Mouse (Mus musculus) kidney, embryonic 14.5 days (tissue): ENCODE data around the gene Tmem138. TPM values are rescaled to one million over a fixed set of nuclear protein-coding genes. Genes with fewer than 3 reads are reported as not detected.
A peak's percentile ranks its signal among the peaks of the same experiment; 100 is the strongest.
"Not testable (repeated sequence)": the region's sequence is repeated elsewhere in the genome, so short reads cannot be mapped to it uniquely, and the experiment has no call there.

Experiments
- ATAC-seq: fragments of 200-750 bp; cut with Nextera tagmentation; 2 replicates; pipeline ENCODE4 v1.8.0; 2017; ENCODE audit warnings: moderate number of reproducible peaks, mild to moderate bottlenecking, moderate TSS enrichment, moderate library complexity; ENCODE audit not compliant: low FRiP score, low TSS enrichment
- H3K27ac ChIP-seq: fragments of 300-500 bp; sonication (generic); 2 replicates; pipeline ENCODE4 v1.5.1; 2014; ENCODE audit warnings: low read depth, mild to moderate bottlenecking, low read length, moderate library complexity, mixed read lengths
- H3K27me3 ChIP-seq: fragments of 300-500 bp; sonication (generic); 2 replicates; pipeline ENCODE4 v1.6.1; 2014; ENCODE audit warnings: mild to moderate bottlenecking, low read length; ENCODE audit not compliant: control insufficient read depth, insufficient read depth
- H3K36me3 ChIP-seq: fragments of 300-500 bp; sonication (generic); 2 replicates; pipeline ENCODE4 v1.6.1; 2014; ENCODE audit warnings: low read length, mixed read lengths; ENCODE audit not compliant: control insufficient read depth, insufficient read depth
- H3K4me1 ChIP-seq: fragments of 300-500 bp; sonication (generic); 2 replicates; pipeline ENCODE4 v1.6.1; 2014; ENCODE audit warnings: low read length, mixed read lengths; ENCODE audit not compliant: control insufficient read depth, insufficient read depth
- H3K4me2 ChIP-seq: fragments of 300-500 bp; sonication (generic); replicated peaks from 2 replicates; pipeline ENCODE4 v1.6.1; 2014; ENCODE audit warnings: low read depth, mild to moderate bottlenecking, low read length
- H3K4me3 ChIP-seq: fragments of 300-500 bp; sonication (generic); 2 replicates; pipeline ENCODE4 v1.5.1; 2014; ENCODE audit warnings: mild to moderate bottlenecking, low read length
- H3K9ac ChIP-seq: fragments of 300-500 bp; sonication (generic); 2 replicates; pipeline ENCODE4 v1.6.1; 2014; ENCODE audit warnings: low read depth, mild to moderate bottlenecking, low read length, moderate library complexity
- H3K9me3 ChIP-seq: fragments of 300-500 bp; sonication (generic); 2 replicates; pipeline ENCODE4 v1.6.1; 2016; ENCODE audit warnings: low read length; ENCODE audit not compliant: control insufficient read depth
- WGBS: fragments of 180-500 bp; shearing (Covaris S2); extraction: QIAGEN DNeasy Blood & Tissue Kit; methylation state at CpG from one replicate; pipeline ENCODE4 v1.1.7; 2014; 5-methylcytosine and 5-hydroxymethylcytosine counted together
- polyA plus RNA-seq: library from polyadenylated mRNA; unstranded; fragments of >200 nt; fragmentation: Nextera tagmentation; extraction: Ambion mirVana; gene quantifications from 2 replicates; pipeline ENCODE4 v1.2.1, GENCODE M21; 2014

Tmem138 gene
- polyA plus RNA-seq, 1 experiment from 2014 or later: 57.9 TPM

DNA sequence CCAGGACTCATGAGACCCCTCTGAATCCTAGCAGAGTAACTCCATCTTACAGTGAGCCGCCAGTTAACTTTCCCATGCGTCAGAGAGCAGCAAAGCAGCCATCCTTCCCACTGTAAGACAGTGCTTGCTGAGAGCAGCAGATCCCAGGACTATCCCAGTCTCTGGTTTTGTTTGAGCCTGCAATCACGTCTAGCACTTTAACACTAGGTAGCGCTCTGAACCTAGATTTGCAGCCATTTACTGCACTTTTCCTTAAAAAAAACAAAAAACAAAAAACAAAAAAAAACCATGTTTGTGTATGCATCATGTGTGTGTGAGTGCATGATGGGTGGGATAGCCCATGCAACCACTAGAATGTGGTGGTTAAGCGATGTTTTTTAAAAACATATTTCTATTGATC lies 17.1 kb downstream of the Tmem138 start:
- Histone ChIP-seq H3K4me3 (no peak overlapping the region), H3K9ac (no peak overlapping the region), H3K9me3 (no peaks in the 10 kb centered on the region), H3K27ac (no peak overlapping the region), H3K4me2 (no peak overlapping the region), H3K36me3 (no peaks in the 10 kb centered on the region), H3K27me3 (no peaks in the 10 kb centered on the region), H3K4me1 (peaks cover 7% of the 10 kb centered on the region; the same call in 1 of the 2 replicates)
- 37% methylated on average over 5 of the region's 5 CpGs for WGBS
- no peak for ATAC-seq

DNA sequence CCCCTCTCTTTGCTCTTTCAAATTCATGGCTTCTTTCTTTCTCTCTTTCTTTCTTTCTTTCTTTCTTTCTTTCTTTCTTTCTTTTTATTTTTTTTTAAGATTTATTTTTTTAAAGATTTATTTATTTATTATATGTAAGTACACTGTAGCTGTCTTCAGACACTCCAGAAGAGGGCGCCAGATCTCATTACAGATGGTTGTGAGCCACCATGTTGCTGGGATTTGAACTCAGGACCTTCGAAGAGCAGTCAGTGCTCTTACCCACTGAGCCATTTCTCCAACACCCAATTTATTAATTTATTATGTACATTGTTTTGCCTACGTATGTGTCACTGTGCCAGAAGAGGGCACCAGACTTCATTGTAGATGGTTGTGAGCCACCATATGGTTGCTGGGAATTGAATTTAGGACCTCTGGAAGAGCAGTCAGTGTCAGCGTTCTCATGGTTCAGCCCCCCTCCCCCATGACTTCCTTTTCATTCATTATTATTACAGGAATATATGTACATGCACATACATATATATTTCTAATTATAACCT lies 19.3 kb downstream of the Tmem138 start:
- not testable (repeated sequence) for H3K27ac ChIP-seq, H3K4me3 ChIP-seq, H3K27me3 ChIP-seq, H3K4me2 ChIP-seq, H3K9me3 ChIP-seq, ATAC-seq, H3K9ac ChIP-seq, H3K36me3 ChIP-seq
- WGBS: 75% methylated on average over 4 of the region's 4 CpGs
- peaks cover 12% of the 10 kb centered on the region; the same call in 1 of the 2 replicates for H3K4me1 ChIP-seq

- H3K36me3 ChIP-seq: no peaks in the 10 kb centered on the region
- H3K4me3 ChIP-seq: no peak overlapping the region
- 44% methylated on average over 2 of the region's 2 CpGs for WGBS
- no peak overlapping the region for H3K9ac ChIP-seq
- H3K4me1 ChIP-seq: peaks cover 12% of the 10 kb centered on the region; the same call in 1 of the 2 replicates
- no peak for ATAC-seq
- H3K27me3 ChIP-seq: no peaks in the 10 kb centered on the region
- H3K27ac ChIP-seq: no peak overlapping the region
- no peak overlapping the region for H3K4me2 ChIP-seq
- H3K9me3 ChIP-seq: no peaks in the 10 kb centered on the region
Observed at GRCm38 (mm10) chr19:10557430-10557829, 19.7 kb downstream of the Tmem138 start.

DNA sequence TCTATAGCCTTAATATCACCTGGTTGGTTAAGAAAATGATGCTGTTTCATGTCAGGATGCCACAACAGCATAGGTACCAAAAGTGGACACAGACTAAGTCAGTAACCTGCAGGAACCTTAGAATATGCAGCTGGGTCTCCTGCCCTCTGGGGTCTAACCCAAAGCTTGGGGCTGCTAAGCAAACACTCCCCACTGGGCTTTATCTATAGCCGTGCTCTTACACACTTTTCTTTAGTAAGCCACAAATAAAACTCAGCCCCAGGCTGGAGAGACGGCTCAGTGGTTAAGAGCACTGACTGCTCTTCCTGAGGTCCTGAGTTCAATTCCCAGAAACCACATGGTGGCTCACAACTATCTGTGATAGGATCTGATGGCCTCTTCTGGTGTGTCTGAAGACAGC lies 20.2 kb downstream of the Tmem138 start:
- ATAC-seq: no peak
- H3K4me3 ChIP-seq: no peak overlapping the region
- WGBS: 54% methylated on average over 2 of the region's 2 CpGs
- H3K27me3 ChIP-seq: no peaks in the 10 kb centered on the region
- no peaks in the 10 kb centered on the region for H3K9me3 ChIP-seq
- no peak overlapping the region for H3K4me2 ChIP-seq
- no peak overlapping the region for H3K9ac ChIP-seq
- no peak overlapping the region for H3K27ac ChIP-seq
- no peaks in the 10 kb centered on the region; the same call in 1 of the 2 replicates for H3K36me3 ChIP-seq
- H3K4me1 ChIP-seq: peaks cover 11% of the 10 kb centered on the region; the same call in 1 of the 2 replicates

DNA sequence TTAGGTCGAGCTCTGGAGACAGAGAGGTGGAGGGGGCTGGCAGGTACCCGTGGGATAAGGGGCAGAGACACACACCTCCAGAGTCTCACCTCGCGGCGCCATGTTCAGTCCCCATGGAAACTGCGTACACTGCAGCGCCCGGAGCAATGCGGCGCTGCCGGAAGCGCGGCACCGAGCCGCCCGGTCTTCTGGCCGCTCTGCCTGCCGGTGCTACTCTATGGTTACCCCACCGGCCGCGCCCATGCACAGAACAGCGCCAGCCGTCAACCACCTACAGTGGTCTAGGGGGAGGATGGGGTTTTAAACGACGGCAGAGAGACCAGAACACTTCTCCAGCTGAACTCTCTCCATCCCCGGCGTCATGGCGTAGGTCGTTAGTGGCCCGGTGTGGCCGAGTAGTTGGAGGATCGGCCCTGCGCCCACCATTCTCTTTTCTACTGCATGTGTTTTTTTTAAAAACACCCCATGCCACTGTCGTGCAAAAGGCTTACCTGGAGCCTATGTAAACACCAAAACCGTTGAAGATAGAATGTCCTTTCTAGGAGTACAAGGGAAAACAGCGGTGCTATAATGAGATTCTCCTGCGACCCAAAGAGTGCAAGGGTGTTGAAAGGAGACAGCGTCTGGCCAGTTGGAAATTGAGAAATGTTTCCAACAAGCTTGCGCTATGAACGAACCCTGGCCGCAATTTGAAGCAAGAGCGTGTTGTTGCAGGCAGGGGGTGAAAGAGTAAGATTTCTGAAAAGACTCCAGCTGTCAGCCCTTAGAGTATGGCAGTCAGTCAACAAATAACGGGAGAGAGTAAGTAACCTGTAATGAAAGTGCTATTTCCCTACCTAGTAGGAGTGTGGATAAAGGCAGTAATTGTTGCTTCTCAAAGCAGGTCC lies 21.3 kb downstream of the Tmem138 start, which contains the start of gene Tmem216:
Gene Tmem216 (minus strand): TSS at position 615 of the 887 bp plus-strand sequence.
- Histone ChIP-seq H3K36me3 (peaks cover 10% of the 10 kb centered on the region), H3K9ac (peak within 1 kb of the TSS; percentile 72), H3K9me3 (no peaks in the 10 kb centered on the region), H3K4me2 (peak within 1 kb of the TSS; percentile 59), H3K4me3 (peak within 1 kb of the TSS; percentile 63), H3K27ac (no peak within 1 kb of the TSS; the same call in 1 of the 2 replicates), H3K27me3 (no peaks in the 10 kb centered on the region), H3K4me1 (peaks cover 10% of the 10 kb centered on the region; the same call in 1 of the 2 replicates)
- 1% methylated on average over 43 of the region's 43 CpGs for WGBS
- peak; percentile 98 for ATAC-seq

GRCm38 (mm10) chr19:10539454-10539853 lies 37.7 kb downstream of the Tmem138 start:
- Histone ChIP-seq H3K4me2 (no peak overlapping the region), H3K9ac (no peak overlapping the region), H3K4me3 (no peak overlapping the region), H3K9me3 (no peaks in the 10 kb centered on the region), H3K36me3 (peaks cover 93% of the 10 kb centered on the region), H3K4me1 (no peaks in the 10 kb centered on the region), H3K27ac (no peak overlapping the region), H3K27me3 (no peaks in the 10 kb centered on the region)
- ATAC-seq: no peak
- WGBS: 92% methylated on average over 5 of the region's 5 CpGs

DNA sequence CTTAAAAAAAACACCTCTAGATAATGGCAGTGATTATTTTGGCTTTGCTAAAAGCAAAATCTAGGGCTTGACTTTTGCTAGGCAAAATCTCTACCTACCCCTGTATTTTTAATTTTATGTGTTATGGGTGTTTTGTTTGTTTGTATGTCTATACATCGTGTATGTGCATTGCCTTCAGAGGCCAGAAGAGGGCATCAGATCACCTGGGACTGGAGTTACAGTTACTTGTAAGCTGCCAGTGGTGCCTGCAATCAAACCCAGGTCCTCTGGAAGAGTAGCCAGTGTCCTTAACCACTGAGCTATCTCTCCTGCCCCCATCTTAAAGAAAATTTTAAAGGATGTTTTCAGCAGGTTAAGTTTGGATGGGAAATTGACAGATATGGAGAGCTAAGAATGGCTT lies 47.1 kb downstream of the Tmem138 start:
- Histone ChIP-seq H3K27me3 (no peaks in the 10 kb centered on the region), H3K4me1 (peaks cover 11% of the 10 kb centered on the region), H3K4me2 (no peak overlapping the region), H3K27ac (no peak overlapping the region), H3K4me3 (no peak overlapping the region), H3K9ac (no peak overlapping the region), H3K9me3 (no peaks in the 10 kb centered on the region), H3K36me3 (peaks cover 50% of the 10 kb centered on the region)
- no peak for ATAC-seq
- 94% methylated on average over 1 of the region's 1 CpGs for WGBS

- Histone ChIP-seq H3K9me3 (no peaks in the 10 kb centered on the region), H3K9ac (peak within 1 kb of the TSS; percentile 97), H3K4me2 (peak within 1 kb of the TSS; percentile 68), H3K4me3 (peak within 1 kb of the TSS; percentile 81), H3K27ac (peak within 1 kb of the TSS; percentile 97), H3K4me1 (peaks cover 15% of the 10 kb centered on the region), H3K27me3 (no peaks in the 10 kb centered on the region), H3K36me3 (peaks cover 13% of the 10 kb centered on the region)
- under 1% methylated on average over 11 of the region's 11 CpGs for WGBS
- ATAC-seq: no peak
Observed at GRCm38 (mm10) chr19:10525910-10526309, 51.3 kb downstream of the Tmem138 start, which contains the start of gene Sdhaf2. TSS of gene Sdhaf2 (minus strand) at chr19:10526142.
